Mouse (Mus musculus) erythroblast, embryonic 14.5 days (primary cell): ENCODE measurements around the gene H2-T24.
"Not testable (repeated sequence)": the region's sequence is repeated elsewhere in the genome, so short reads cannot be mapped to it uniquely, and the experiment has no call there.

ENCODE experiments used
- GATA1 ChIP-seq: IDR thresholded peaks from 2 replicates; pipeline ENCODE4 v1.6.1; 2012; ENCODE audit warnings: low read length, inconsistent platforms, mixed read lengths
- TAL1 ChIP-seq: IDR thresholded peaks from 3 replicates; pipeline ENCODE4 v1.6.1; 2012; ENCODE audit warnings: low read length, inconsistent platforms, mixed read lengths

GRCm38 (mm10) chr17:36058362-36058761, 38.0 kb upstream of the H2-T24 start, which contains the start of gene Gm11127:
- TF ChIP-seq GATA1, TAL1: not testable (repeated sequence)
